Mouse (Mus musculus): ENCODE results near the gene Gm19684. TPM values are rescaled to one million over a fixed set of nuclear protein-coding genes. Genes with fewer than 3 reads are reported as not detected.
"Not testable (repeated sequence)": the region's sequence is repeated elsewhere in the genome, so short reads cannot be mapped to it uniquely, and the experiment has no call there.

The Gm19684 gene
- polyA plus RNA-seq (2015; fragmentation: Nextera tagmentation; extraction: Ambion mirVana), result not detected in 2 replicates

DNA sequence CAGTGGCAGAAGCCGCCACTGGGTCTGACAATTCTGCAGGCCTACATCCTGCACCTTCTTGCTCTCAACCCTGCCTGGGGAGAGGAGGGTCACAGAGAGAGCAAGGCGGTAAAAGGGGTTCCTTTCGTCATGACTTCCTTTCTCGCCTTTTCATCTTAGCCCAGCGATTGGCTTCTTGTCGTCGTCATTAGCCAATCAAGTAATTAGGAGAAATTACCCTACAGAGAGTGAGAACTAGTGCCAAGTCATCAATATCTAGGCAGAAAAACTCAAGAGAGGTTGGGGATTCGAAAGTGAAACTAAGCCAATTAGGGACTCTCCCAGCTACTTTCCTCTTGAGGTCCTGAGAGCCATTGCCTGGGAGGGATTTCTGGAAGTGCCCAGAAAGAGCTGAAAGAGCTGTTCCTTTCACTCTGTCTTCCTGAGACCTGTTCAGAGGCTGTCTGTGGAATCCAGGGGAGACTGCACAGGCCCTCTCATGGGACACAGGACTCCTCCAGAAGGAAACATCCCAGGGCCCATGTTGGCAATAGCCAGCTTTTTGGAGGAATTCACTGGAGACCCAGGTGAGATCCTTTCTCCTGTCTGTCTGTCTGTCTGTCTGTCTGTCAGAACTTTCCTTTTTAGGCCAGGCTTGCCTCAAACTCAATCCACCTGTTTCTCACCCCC is at the start of gene Gm19684:
Gene Gm19684 (plus strand): TSS at position 327 of the 669 bp plus-strand sequence.
- H3K4me1 ChIP-seq (ENCODE audit: insufficient read depth, low read length); H3K27ac ChIP-seq (ENCODE audit: low read length); H3K36me3 ChIP-seq (ENCODE audit: insufficient read depth, low read length); H3K9me3 ChIP-seq (ENCODE audit: low read length); H3K9ac ChIP-seq (replicated peaks; ENCODE audit: low read length): not testable (repeated sequence)
- peaks cover 20% of the 10 kb centered on the region for H3K27me3 ChIP-seq (ENCODE audit: insufficient read depth, low read length)
- peak; percentile 79 for ATAC-seq (ENCODE audit: low FRiP score, low TSS enrichment)
- peak within 1 kb of the TSS; percentile 30 for H3K4me3 ChIP-seq (ENCODE audit: low read length)
- H3K4me2 ChIP-seq (replicated peaks; ENCODE audit: low read depth, low read length), result peak within 1 kb of the TSS; percentile 45
- WGBS, result 3% methylated on average over 8 of the region's 8 CpGs

DNA sequence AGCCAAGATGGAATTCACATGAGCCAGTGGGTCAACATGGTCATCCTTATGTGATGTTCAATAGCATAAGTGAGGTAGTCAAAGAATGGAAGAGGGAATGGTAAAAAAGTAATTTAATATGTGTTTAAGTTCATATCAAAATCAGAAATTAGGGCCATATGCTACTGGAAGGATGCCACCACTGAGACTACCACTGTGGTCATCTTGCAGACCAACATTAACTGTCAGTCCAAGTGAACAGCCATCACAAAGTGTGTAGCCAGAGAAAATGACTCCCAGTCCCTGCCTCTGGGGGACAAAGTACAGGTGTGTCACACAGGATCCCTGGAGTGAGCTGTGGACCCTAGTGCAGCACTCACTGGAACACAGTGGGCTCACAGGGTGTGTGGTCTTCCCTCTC is 39.6 kb upstream of the Gm19684 start:
- H3K27ac ChIP-seq (ENCODE audit: low read length); H3K36me3 ChIP-seq (ENCODE audit: insufficient read depth, low read length); H3K4me2 ChIP-seq (replicated peaks; ENCODE audit: low read depth, low read length); H3K4me3 ChIP-seq (ENCODE audit: low read length); H3K9ac ChIP-seq (replicated peaks; ENCODE audit: low read length); ATAC-seq (ENCODE audit: low FRiP score, low TSS enrichment); H3K9me3 ChIP-seq (ENCODE audit: low read length): not testable (repeated sequence)
- H3K4me1 ChIP-seq (ENCODE audit: insufficient read depth, low read length), result peaks cover 11% of the 10 kb centered on the region
- H3K27me3 ChIP-seq (ENCODE audit: insufficient read depth, low read length), result peaks cover 31% of the 10 kb centered on the region

DNA sequence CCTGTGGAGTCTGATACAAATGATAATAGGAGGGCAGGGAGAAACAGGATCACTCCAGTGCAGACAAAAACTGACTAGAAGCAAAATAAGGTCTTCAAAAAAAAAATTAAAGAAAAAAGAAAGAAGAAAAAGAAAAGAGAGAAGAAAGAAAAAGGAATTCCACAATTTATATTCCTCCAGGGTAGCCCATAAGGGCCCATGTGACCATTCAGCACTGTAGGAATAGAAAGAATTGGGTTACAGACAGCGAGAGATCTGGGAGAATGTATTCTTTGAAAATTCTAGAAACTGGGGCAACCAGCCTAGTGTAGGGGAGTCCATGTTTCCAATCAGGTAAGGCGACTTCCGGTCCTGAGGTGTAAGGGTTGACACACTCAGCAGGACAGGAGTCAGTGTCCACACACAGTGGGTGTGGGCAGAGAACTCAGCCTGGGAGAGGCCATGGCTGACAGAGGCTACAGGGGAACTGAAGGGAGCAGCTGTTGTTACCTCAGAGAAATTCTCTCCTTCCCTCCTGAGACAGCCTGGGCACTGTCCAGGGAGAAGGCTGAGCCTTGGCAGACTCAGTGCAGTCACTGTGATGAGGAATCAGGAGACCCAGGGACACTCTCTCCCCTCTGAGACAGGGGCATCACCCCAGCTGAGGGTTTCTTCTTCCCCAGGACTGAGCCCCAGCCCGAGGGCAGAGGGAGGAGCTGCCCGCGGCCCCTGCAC is 38.8 kb upstream of the Gm19684 start:
- not testable (repeated sequence) for ATAC-seq (ENCODE audit: low FRiP score, low TSS enrichment); H3K9me3 ChIP-seq (ENCODE audit: low read length); H3K36me3 ChIP-seq (ENCODE audit: insufficient read depth, low read length); H3K27ac ChIP-seq (ENCODE audit: low read length)
- Histone ChIP-seq H3K4me3 (ENCODE audit: low read length) (peak overlapping the region; percentile 53), H3K9ac (replicated peaks; ENCODE audit: low read length) (peak overlapping the region; percentile 56; the same call in 1 of the 2 replicates), H3K4me2 (replicated peaks; ENCODE audit: low read depth, low read length) (peak overlapping the region; percentile 83), H3K27me3 (ENCODE audit: insufficient read depth, low read length) (peaks cover 31% of the 10 kb centered on the region), H3K4me1 (ENCODE audit: insufficient read depth, low read length) (peaks cover 11% of the 10 kb centered on the region)
- WGBS, result 43% methylated on average over 5 of the region's 6 CpGs

DNA sequence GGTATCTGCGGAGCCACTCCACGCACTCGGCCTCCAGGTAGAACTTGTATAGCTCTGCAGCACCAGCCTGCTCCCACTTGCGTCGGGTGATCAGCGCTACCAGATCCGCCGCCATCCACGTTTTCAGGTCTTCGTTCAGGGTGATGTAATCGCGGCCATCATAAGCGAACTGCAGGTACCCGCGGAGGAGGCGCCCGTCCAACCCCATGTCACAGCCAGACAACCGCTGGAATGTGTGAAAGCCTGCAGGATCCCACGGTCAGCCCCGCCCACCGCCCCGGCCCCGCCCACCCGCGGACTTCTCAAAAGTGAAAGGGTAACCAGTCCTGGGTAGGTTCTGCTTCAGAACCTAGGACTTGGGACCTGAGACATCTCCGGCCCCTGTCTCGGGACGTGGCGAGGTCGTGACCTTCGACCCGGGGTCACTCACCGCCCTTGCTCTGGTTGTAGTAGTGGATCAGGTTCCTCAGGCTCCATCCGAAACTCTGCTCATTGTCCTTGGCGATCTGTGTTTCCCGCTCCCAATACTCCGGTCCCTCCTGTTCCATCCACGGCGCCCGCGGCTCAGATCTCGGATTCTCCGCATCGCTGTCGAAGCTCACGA is 38.1 kb upstream of the Gm19684 start:
- peaks cover 31% of the 10 kb centered on the region for H3K27me3 ChIP-seq (ENCODE audit: insufficient read depth, low read length)
- peak overlapping the region; percentile 56 for H3K9ac ChIP-seq (replicated peaks; ENCODE audit: low read length)
- peak overlapping the region; percentile 53 for H3K4me3 ChIP-seq (ENCODE audit: low read length)
- no peaks in the 10 kb centered on the region for H3K36me3 ChIP-seq (ENCODE audit: insufficient read depth, low read length)
- peak overlapping the region; percentile 83 for H3K4me2 ChIP-seq (replicated peaks; ENCODE audit: low read depth, low read length)
- ATAC-seq (ENCODE audit: low FRiP score, low TSS enrichment), result peak; percentile 85
- H3K4me1 ChIP-seq (ENCODE audit: insufficient read depth, low read length), result peaks cover 11% of the 10 kb centered on the region
- no peak overlapping the region for H3K27ac ChIP-seq (ENCODE audit: low read length)
- no peaks in the 10 kb centered on the region for H3K9me3 ChIP-seq (ENCODE audit: low read length)
- WGBS, result under 1% methylated on average over 46 of the region's 46 CpGs

DNA sequence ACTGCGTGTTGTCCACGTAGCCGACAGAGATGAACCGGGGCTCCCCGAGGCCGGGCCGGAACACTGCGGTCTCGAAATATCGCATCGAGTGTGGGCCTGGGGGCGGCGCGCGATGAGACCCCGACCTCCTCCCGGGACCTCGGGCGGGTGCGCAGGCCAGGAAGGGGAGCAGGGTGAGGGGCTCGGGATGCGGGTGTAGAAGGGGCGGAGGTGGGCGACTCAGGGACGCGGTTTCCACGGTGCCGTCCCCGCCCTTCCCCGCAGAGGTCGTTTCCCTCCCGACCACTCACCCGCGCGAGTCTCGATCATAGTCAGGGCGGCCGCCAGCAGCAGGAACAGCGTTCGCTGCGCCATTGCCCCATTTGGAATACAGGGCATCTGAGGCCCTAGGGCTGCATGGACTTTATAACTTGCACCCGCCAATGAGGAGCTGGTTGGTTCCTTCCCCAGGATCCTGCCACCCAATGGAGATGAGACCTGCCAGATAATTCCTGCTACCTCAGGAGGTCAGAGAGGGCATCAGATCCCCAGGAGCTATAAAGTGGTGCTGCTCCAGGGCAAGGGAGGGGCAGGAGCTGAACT is 37.5 kb upstream of the Gm19684 start:
- H3K36me3 ChIP-seq (ENCODE audit: insufficient read depth, low read length), result no peaks in the 10 kb centered on the region
- peaks cover 11% of the 10 kb centered on the region for H3K4me1 ChIP-seq (ENCODE audit: insufficient read depth, low read length)
- H3K27me3 ChIP-seq (ENCODE audit: insufficient read depth, low read length), result peaks cover 31% of the 10 kb centered on the region
- no peaks in the 10 kb centered on the region for H3K9me3 ChIP-seq (ENCODE audit: low read length)
- WGBS, result under 1% methylated on average over 42 of the region's 42 CpGs
- H3K27ac ChIP-seq (ENCODE audit: low read length), result no peak overlapping the region
- H3K4me2 ChIP-seq (replicated peaks; ENCODE audit: low read depth, low read length), result peak overlapping the region; percentile 83
- H3K4me3 ChIP-seq (ENCODE audit: low read length), result peak overlapping the region; percentile 53
- peak; percentile 51; the same call in 1 of the 2 replicates for ATAC-seq (ENCODE audit: low FRiP score, low TSS enrichment)
- H3K9ac ChIP-seq (replicated peaks; ENCODE audit: low read length), result peak overlapping the region; percentile 56

DNA sequence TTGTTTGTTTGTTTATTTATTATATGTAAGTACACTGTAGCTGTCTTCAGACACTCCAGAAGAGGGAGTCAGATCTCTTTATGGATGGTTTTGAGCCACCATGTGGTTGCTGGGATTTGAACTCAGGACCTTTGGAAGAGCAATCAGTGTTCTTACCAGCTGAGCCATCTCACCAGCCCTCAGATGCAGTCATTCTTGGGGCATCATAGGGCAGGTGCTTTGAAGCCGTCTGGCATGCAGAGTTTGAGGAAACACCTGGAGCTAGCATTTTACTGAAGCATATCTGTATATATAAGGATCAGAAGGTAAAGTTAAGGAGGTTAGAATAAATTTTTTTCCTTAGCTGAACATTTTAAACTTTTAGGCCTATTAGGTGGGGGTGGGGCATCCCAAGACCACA is 35.5 kb upstream of the Gm19684 start:
- not testable (repeated sequence) for H3K4me3 ChIP-seq (ENCODE audit: low read length); H3K36me3 ChIP-seq (ENCODE audit: insufficient read depth, low read length); ATAC-seq (ENCODE audit: low FRiP score, low TSS enrichment); H3K9me3 ChIP-seq (ENCODE audit: low read length); H3K9ac ChIP-seq (replicated peaks; ENCODE audit: low read length); H3K27ac ChIP-seq (ENCODE audit: low read length); H3K4me2 ChIP-seq (replicated peaks; ENCODE audit: low read depth, low read length)
- Histone ChIP-seq H3K27me3 (ENCODE audit: insufficient read depth, low read length) (peaks cover 31% of the 10 kb centered on the region), H3K4me1 (ENCODE audit: insufficient read depth, low read length) (peaks cover 11% of the 10 kb centered on the region)
- WGBS, result 70% methylated on average over 1 of the region's 1 CpGs

DNA sequence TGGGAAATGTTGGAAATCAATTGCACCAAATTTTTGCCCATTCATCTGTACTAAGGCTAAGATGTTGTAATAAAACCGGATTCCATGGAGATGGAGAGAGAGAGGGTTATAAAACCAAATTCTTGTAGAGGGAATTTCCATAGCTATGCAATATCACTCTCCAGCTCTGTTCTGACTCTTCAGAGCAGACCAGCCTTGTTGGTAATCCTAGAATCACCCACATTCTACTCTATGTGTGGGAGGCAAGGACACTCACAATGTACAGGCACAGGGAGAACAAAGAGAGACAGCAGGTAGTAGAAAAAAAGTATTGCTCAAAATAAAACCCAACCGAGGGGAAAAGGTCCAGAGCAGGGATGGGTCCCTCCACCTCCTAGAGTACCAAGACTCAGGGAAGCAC is 29.5 kb upstream of the Gm19684 start:
- H3K27ac ChIP-seq (ENCODE audit: low read length); H3K4me2 ChIP-seq (replicated peaks; ENCODE audit: low read depth, low read length); H3K9ac ChIP-seq (replicated peaks; ENCODE audit: low read length); H3K4me1 ChIP-seq (ENCODE audit: insufficient read depth, low read length); H3K36me3 ChIP-seq (ENCODE audit: insufficient read depth, low read length); H3K9me3 ChIP-seq (ENCODE audit: low read length); H3K4me3 ChIP-seq (ENCODE audit: low read length); H3K27me3 ChIP-seq (ENCODE audit: insufficient read depth, low read length); ATAC-seq (ENCODE audit: low FRiP score, low TSS enrichment): not testable (repeated sequence)
- no CpG with 5 or more reads among the region's 2 CpGs for WGBS

DNA sequence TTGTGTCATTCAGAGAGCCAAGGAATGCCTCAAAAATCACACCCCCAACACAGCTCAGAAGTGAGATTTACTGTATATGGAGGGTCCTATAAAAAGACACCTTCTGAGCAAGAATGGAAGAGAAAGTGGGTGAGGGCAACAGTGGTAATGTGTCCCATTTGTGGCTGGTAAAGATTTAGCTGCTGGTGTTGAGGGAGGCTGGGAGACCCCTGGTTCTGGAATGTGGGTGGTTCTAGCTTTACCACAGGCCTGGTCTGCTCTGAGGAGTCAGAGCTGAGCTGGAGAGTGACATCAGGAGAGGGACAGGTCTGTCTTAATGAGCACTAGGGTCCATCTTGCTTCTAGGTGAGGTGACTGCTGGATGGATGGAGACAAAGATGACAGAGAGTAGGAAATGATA is 29.0 kb upstream of the Gm19684 start:
- H3K4me2 ChIP-seq (replicated peaks; ENCODE audit: low read depth, low read length); H3K27ac ChIP-seq (ENCODE audit: low read length); H3K27me3 ChIP-seq (ENCODE audit: insufficient read depth, low read length); H3K4me1 ChIP-seq (ENCODE audit: insufficient read depth, low read length); H3K9ac ChIP-seq (replicated peaks; ENCODE audit: low read length); H3K36me3 ChIP-seq (ENCODE audit: insufficient read depth, low read length); H3K9me3 ChIP-seq (ENCODE audit: low read length); H3K4me3 ChIP-seq (ENCODE audit: low read length); ATAC-seq (ENCODE audit: low FRiP score, low TSS enrichment): not testable (repeated sequence)

DNA sequence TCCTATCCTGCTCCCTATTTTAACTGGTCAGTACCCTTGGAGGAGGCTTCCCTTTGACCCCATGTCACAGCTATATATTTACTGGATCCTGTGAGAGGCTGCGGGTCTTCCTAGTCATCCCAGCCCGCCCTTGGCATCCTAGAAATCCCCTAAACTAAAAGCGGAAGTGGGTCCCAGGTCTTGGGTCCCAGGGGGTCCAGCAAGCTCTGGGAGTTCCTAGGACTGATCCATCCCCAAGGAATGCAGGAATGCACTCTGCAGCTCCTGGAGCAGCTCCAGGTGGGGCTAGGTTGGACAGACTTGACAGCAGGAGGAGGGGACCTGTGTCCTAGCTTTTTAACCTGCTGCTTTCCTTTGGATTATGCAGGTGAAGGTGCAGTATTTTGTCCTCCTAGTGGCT is 27.5 kb upstream of the Gm19684 start:
- Histone ChIP-seq H3K4me2 (replicated peaks; ENCODE audit: low read depth, low read length) (no peak overlapping the region), H3K27me3 (ENCODE audit: insufficient read depth, low read length) (no peaks in the 10 kb centered on the region), H3K9me3 (ENCODE audit: low read length) (no peaks in the 10 kb centered on the region), H3K9ac (replicated peaks; ENCODE audit: low read length) (no peak overlapping the region), H3K4me1 (ENCODE audit: insufficient read depth, low read length) (no peaks in the 10 kb centered on the region), H3K36me3 (ENCODE audit: insufficient read depth, low read length) (no peaks in the 10 kb centered on the region), H3K4me3 (ENCODE audit: low read length) (no peak overlapping the region), H3K27ac (ENCODE audit: low read length) (no peak overlapping the region)
- ATAC-seq (ENCODE audit: low FRiP score, low TSS enrichment), result no peak
- WGBS, result 38% methylated on average over 3 of the region's 3 CpGs

DNA sequence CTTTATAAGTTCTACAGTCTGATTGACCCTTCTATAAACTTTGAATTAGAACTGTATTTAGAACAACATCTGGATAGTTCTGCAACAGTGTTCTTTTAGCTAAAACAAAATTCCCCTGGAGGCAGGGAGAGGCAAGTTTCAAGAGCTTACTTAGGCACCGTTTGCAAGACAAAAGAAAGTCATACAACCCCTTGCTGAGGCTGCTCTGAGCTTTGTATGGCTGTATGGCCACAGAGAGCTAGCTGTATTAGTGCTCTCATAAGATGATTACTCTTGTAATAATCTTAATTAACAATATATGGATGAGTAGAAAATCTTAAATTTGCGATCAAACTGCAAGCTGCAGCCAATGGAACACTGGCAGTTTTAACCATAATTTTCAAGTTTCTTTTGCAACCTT is 21.9 kb upstream of the Gm19684 start:
- not testable (repeated sequence) for H3K4me3 ChIP-seq (ENCODE audit: low read length); H3K9ac ChIP-seq (replicated peaks; ENCODE audit: low read length); H3K9me3 ChIP-seq (ENCODE audit: low read length); H3K27me3 ChIP-seq (ENCODE audit: insufficient read depth, low read length); ATAC-seq (ENCODE audit: low FRiP score, low TSS enrichment); H3K27ac ChIP-seq (ENCODE audit: low read length); H3K4me1 ChIP-seq (ENCODE audit: insufficient read depth, low read length); H3K4me2 ChIP-seq (replicated peaks; ENCODE audit: low read depth, low read length); H3K36me3 ChIP-seq (ENCODE audit: insufficient read depth, low read length)
- WGBS, result 64% methylated on average over 2 of the region's 2 CpGs
